Mouse (Mus musculus) C2C12 (cell line): ENCODE measurements around the gene Rnf182.

ENCODE experiments used
- CTCF ChIP-seq: IDR thresholded peaks from one replicate; pipeline ENCODE4 v1.5.1; 2011; ENCODE audit not compliant: control insufficient read depth, insufficient read depth, insufficient read length
- MYOG ChIP-seq: IDR thresholded peaks from one replicate; pipeline ENCODE4 v1.6.1; 2011; ENCODE audit not compliant: control insufficient read depth, insufficient read length; ENCODE audit errors: extremely low read depth
- USF1 ChIP-seq: IDR thresholded peaks from one replicate; pipeline ENCODE4 v1.6.1; 2011; ENCODE audit warnings: low read depth, mild to moderate bottlenecking, control low read depth, moderate library complexity

GRCm38 (mm10) chr13:43629785-43630184 is 14.3 kb downstream of the Rnf182 start:
- no peak for TF ChIP-seq CTCF
- no peak for TF ChIP-seq USF1
- no peak for TF ChIP-seq MYOG
